Mouse (Mus musculus) fibroblast of lung, adult 2 months (primary cell): ENCODE measurements at regions not wholly inside any gene's neighbourhood (a gene's known extent, or its start where the extent isn't known, plus 50 kb on each side); places are given as distances from the start of the nearest gene placed in this dataset.
"Not testable (repeated sequence)": the region's sequence is repeated elsewhere in the genome, so short reads cannot be mapped to it uniquely, and the experiment has no call there.

Experiments used
- DNase-seq: peaks from one replicate; pipeline ENCODE4 v3.0.0-alpha.2; 2011; ENCODE audit warnings: low read depth

GRCm38 (mm10) chr4:124395069-124395965 lies 215.3 kb downstream of the 3100002H09Rik start:
- DNase-seq = no peak

GRCm38 (mm10) chr4:124393595-124393994 lies 217.0 kb downstream of the 3100002H09Rik start:
- no peak for DNase-seq

- DNase-seq = no peak
These were observed 221.5 kb downstream of the 3100002H09Rik start for GRCm38 (mm10) chr4:124389067-124389466.

GRCm38 (mm10) chr4:124385106-124386055 lies 225.2 kb downstream of the 3100002H09Rik start:
- no peak for DNase-seq

GRCm38 (mm10) chr4:124376504-124376903 lies 234.1 kb downstream of the 3100002H09Rik start:
- DNase-seq = no peak

- no peak for DNase-seq
These were observed 235.0 kb downstream of the 3100002H09Rik start for GRCm38 (mm10) chr4:124375581-124375980.

- no peak for DNase-seq
These were observed 241.8 kb downstream of the 3100002H09Rik start for GRCm38 (mm10) chr4:124368831-124369230.

GRCm38 (mm10) chr4:124368085-124368484 lies 242.5 kb downstream of the 3100002H09Rik start:
- DNase-seq = no peak

GRCm38 (mm10) chr4:124360578-124360908 lies 250.1 kb downstream of the 3100002H09Rik start:
- no peak for DNase-seq

- no peak for DNase-seq
These were observed 250.7 kb downstream of the 3100002H09Rik start for GRCm38 (mm10) chr4:124359707-124360577.

GRCm38 (mm10) chr4:124358456-124358855 lies 252.1 kb downstream of the 3100002H09Rik start:
- not testable (repeated sequence) for DNase-seq

GRCm38 (mm10) chr4:124350361-124350760 lies 260.2 kb downstream of the 3100002H09Rik start:
- no peak for DNase-seq

- DNase-seq = no peak
These were observed 260.9 kb downstream of the 3100002H09Rik start for GRCm38 (mm10) chr4:124349610-124350295.

GRCm38 (mm10) chr4:124349055-124349454 lies 261.5 kb downstream of the 3100002H09Rik start:
- no peak for DNase-seq

- DNase-seq = no peak
These were observed 270.5 kb downstream of the 3100002H09Rik start for GRCm38 (mm10) chr4:124340073-124340472.

GRCm38 (mm10) chr4:124335726-124336125 lies 274.9 kb downstream of the 3100002H09Rik start:
- no peak for DNase-seq

- DNase-seq = no peak
These were observed 277.6 kb downstream of the 3100002H09Rik start for GRCm38 (mm10) chr4:124332974-124333373.

- DNase-seq = no peak
These were observed 278.2 kb downstream of the 3100002H09Rik start for GRCm38 (mm10) chr4:124332416-124332815.

GRCm38 (mm10) chr4:124329107-124329771 lies 281.4 kb downstream of the 3100002H09Rik start:
- DNase-seq = no peak

- no peak for DNase-seq
These were observed 284.3 kb downstream of the 3100002H09Rik start for GRCm38 (mm10) chr4:124326301-124326700.
